Mouse (Mus musculus): Measurements from ENCODE around the gene Tmem41b.

GRCm38 (mm10) chr7:110006471-110007195 is 19.9 kb upstream of the Tmem41b start:
- TF ChIP-seq TAL1 (IDR thresholded peaks at IDR 0.05; ENCODE audit: low read length), result no peak
- no peak for TF ChIP-seq GATA1 (IDR thresholded peaks at IDR 0.05; ENCODE audit: low read length)

Measured in erythroblast, embryonic 14.5 days (primary cell).